Mouse (Mus musculus): ENCODE measurements around the gene Chrm1. TPM values are rescaled to one million over a fixed set of nuclear protein-coding genes. Genes with fewer than 3 reads are reported as not detected.
A peak's percentile ranks its signal among the peaks of the same experiment; 100 is the strongest.

Gene Chrm1
- polyA plus RNA-seq, 1 experiment from 2014 or later = 0.06 TPM

DNA sequence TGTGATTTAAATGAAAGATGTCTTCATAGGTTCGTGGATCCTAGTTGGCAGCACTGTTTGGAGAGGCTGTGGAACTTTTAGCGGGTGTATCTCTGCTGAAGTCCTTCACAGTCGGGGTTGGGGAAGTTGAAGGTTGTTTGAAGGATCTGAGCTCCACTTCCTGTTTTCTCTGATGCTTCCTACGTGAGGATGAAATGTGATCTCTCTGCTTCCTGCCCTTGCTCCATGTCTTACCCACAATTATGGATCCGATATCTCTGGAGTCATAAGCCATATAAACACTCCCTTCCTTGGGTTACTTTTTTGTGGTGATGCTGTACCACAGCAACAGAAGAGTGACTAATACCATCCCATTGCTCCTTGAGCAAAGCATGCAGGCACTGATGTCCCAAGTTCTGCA, 21.5 kb upstream of the Chrm1 start:
- no peaks in the 10 kb centered on the region for H3K27me3 ChIP-seq (ENCODE audit: control insufficient read depth, insufficient read depth, low read length)
- no peaks in the 10 kb centered on the region for H3K9me3 ChIP-seq (replicated peaks; ENCODE audit: control insufficient read depth, low read length)
- ATAC-seq (replicated peaks; ENCODE audit: insufficient number of reproducible peaks, low FRiP score, low TSS enrichment, low read depth) (no peak), DNase-seq (ENCODE audit: low spot score) (no peak)
- H3K4me3 ChIP-seq (ENCODE audit: low read depth, low read length) = no peak overlapping the region
- no peaks in the 10 kb centered on the region for H3K4me1 ChIP-seq (ENCODE audit: control insufficient read depth, insufficient read depth, low read length)
- no peak overlapping the region for H3K27ac ChIP-seq (replicated peaks; ENCODE audit: low read depth, low read length)
- no peaks in the 10 kb centered on the region for H3K36me3 ChIP-seq (replicated peaks; ENCODE audit: control insufficient read depth, insufficient read depth, low read depth, low read length)
- 48% methylated on average over 5 of the region's 5 CpGs for WGBS
- no peak overlapping the region for H3K9ac ChIP-seq (replicated peaks; ENCODE audit: low read length)
- H3K4me2 ChIP-seq (ENCODE audit: low read depth, low read length) = no peak overlapping the region

GRCm38 (mm10) chr19:8646393-8646792, 17.2 kb upstream of the Chrm1 start:
- H3K9me3 ChIP-seq (replicated peaks; ENCODE audit: control insufficient read depth, low read length) = no peaks in the 10 kb centered on the region
- no peaks in the 10 kb centered on the region for H3K27me3 ChIP-seq (ENCODE audit: control insufficient read depth, insufficient read depth, low read length)
- no peak overlapping the region for H3K27ac ChIP-seq (replicated peaks; ENCODE audit: low read depth, low read length)
- no peak overlapping the region for H3K4me3 ChIP-seq (ENCODE audit: low read depth, low read length)
- H3K4me1 ChIP-seq (ENCODE audit: control insufficient read depth, insufficient read depth, low read length) = no peaks in the 10 kb centered on the region
- DNase-seq (ENCODE audit: low spot score) (no peak), ATAC-seq (replicated peaks; ENCODE audit: insufficient number of reproducible peaks, low FRiP score, low TSS enrichment, low read depth) (no peak)
- H3K36me3 ChIP-seq (replicated peaks; ENCODE audit: control insufficient read depth, insufficient read depth, low read depth, low read length) = no peaks in the 10 kb centered on the region
- WGBS = 67% methylated on average over 2 of the region's 2 CpGs
- no peak overlapping the region for H3K4me2 ChIP-seq (ENCODE audit: low read depth, low read length)
- H3K9ac ChIP-seq (replicated peaks; ENCODE audit: low read length) = no peak overlapping the region

DNA sequence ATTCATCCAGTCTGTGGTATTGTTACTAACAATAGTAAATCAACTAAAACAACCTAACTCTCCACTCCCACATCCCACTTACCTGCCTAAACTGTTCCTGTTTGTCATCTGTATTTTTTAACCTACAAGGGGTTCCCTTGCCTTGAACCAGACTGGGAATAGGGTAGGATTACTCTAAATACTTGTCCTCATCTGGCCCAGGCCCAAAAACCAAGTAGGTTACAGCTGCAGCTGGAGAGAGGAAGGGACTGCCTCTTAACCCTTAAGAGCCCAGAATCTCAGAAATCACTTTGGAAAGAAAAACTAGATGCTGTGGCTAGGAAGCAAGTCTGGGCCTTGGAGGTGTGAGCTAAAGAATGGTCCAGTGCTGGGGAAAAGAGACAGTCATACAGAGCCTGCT, 7.8 kb upstream of the Chrm1 start:
- no peak for DNase-seq (ENCODE audit: low spot score)
- Histone ChIP-seq H3K4me2 (ENCODE audit: low read depth, low read length) (no peak overlapping the region), H3K36me3 (replicated peaks; ENCODE audit: control insufficient read depth, insufficient read depth, low read depth, low read length) (no peaks in the 10 kb centered on the region), H3K4me1 (ENCODE audit: control insufficient read depth, insufficient read depth, low read length) (no peaks in the 10 kb centered on the region), H3K27me3 (ENCODE audit: control insufficient read depth, insufficient read depth, low read length) (no peaks in the 10 kb centered on the region), H3K4me3 (ENCODE audit: low read depth, low read length) (no peak overlapping the region), H3K9me3 (replicated peaks; ENCODE audit: control insufficient read depth, low read length) (no peaks in the 10 kb centered on the region), H3K27ac (replicated peaks; ENCODE audit: low read depth, low read length) (no peak overlapping the region), H3K9ac (replicated peaks; ENCODE audit: low read length) (no peak overlapping the region)
- ATAC-seq (replicated peaks; ENCODE audit: insufficient number of reproducible peaks, low FRiP score, low TSS enrichment, low read depth) = no peak

- Histone ChIP-seq H3K4me1 (ENCODE audit: control insufficient read depth, insufficient read depth, low read length) (no peaks in the 10 kb centered on the region), H3K4me3 (ENCODE audit: low read depth, low read length) (no peak overlapping the region), H3K9ac (replicated peaks; ENCODE audit: low read length) (no peak overlapping the region), H3K27ac (replicated peaks; ENCODE audit: low read depth, low read length) (no peak overlapping the region), H3K4me2 (ENCODE audit: low read depth, low read length) (no peak overlapping the region), H3K27me3 (ENCODE audit: control insufficient read depth, insufficient read depth, low read length) (no peaks in the 10 kb centered on the region), H3K9me3 (replicated peaks; ENCODE audit: control insufficient read depth, low read length) (no peaks in the 10 kb centered on the region), H3K36me3 (replicated peaks; ENCODE audit: control insufficient read depth, insufficient read depth, low read depth, low read length) (no peaks in the 10 kb centered on the region)
- ATAC-seq (replicated peaks; ENCODE audit: insufficient number of reproducible peaks, low FRiP score, low TSS enrichment, low read depth) = no peak
- WGBS = 74% methylated on average over 4 of the region's 4 CpGs
- no peak for DNase-seq (ENCODE audit: low spot score)
These were observed 7.2 kb upstream of the Chrm1 start for GRCm38 (mm10) chr19:8656341-8656740.

DNA sequence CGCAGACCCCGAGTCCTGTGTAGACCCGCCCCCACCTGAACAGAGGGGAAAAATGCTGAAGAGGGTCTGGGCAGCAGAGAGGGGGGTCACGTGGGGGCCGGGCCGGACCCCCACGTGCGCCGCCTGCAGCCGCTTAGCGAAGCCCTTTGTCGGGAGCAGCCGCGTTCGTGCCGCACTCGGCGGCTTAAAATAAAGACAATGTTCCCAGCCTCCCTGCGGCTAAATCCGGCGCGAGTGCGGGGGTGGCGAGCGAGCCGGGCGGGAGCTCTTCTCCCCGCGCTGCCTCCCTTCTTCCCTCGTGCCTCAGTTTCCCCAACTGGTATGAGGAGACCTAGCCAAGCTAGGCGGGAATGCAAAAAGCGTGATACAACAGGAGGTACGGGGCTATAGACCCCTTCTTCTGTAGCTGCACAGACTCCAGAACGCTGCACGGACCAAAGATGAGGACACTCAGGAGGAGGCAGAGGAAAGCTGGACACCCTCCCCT, 1.7 kb upstream of the Chrm1 start:
- peak overlapping the region; percentile 93 for H3K4me2 ChIP-seq (ENCODE audit: low read depth, low read length)
- H3K4me1 ChIP-seq (ENCODE audit: control insufficient read depth, insufficient read depth, low read length) = no peaks in the 10 kb centered on the region
- no peak overlapping the region for H3K27ac ChIP-seq (replicated peaks; ENCODE audit: low read depth, low read length)
- H3K9me3 ChIP-seq (replicated peaks; ENCODE audit: control insufficient read depth, low read length) = no peaks in the 10 kb centered on the region
- H3K27me3 ChIP-seq (ENCODE audit: control insufficient read depth, insufficient read depth, low read length) = 0 out of 2 replicates have a peak, but pooled peaks cover 2% of the 10 kb centered on the region
- H3K9ac ChIP-seq (replicated peaks; ENCODE audit: low read length) = peak overlapping the region; percentile 73
- H3K4me3 ChIP-seq (ENCODE audit: low read depth, low read length) = peak overlapping the region; percentile 40
- no peaks in the 10 kb centered on the region for H3K36me3 ChIP-seq (replicated peaks; ENCODE audit: control insufficient read depth, insufficient read depth, low read depth, low read length)
- peak; percentile 68 for DNase-seq (ENCODE audit: low spot score)
- WGBS = 0% methylated on average over 35 of the region's 35 CpGs
- peak; percentile 61; the same call in 1 of the 2 replicates for ATAC-seq (replicated peaks; ENCODE audit: insufficient number of reproducible peaks, low FRiP score, low TSS enrichment, low read depth)

- Histone ChIP-seq H3K4me2 (ENCODE audit: low read depth, low read length) (peak overlapping the region; percentile 93), H3K27me3 (ENCODE audit: control insufficient read depth, insufficient read depth, low read length) (0 out of 2 replicates have a peak, but pooled peaks cover 2% of the 10 kb centered on the region), H3K9me3 (replicated peaks; ENCODE audit: control insufficient read depth, low read length) (no peaks in the 10 kb centered on the region), H3K27ac (replicated peaks; ENCODE audit: low read depth, low read length) (no peak overlapping the region), H3K4me3 (ENCODE audit: low read depth, low read length) (peak overlapping the region; percentile 40), H3K4me1 (ENCODE audit: control insufficient read depth, insufficient read depth, low read length) (no peaks in the 10 kb centered on the region), H3K36me3 (replicated peaks; ENCODE audit: control insufficient read depth, insufficient read depth, low read depth, low read length) (no peaks in the 10 kb centered on the region), H3K9ac (replicated peaks; ENCODE audit: low read length) (peak overlapping the region; percentile 73)
- peak; percentile 82 for DNase-seq (ENCODE audit: low spot score)
- peak; percentile 11; the same call in 1 of the 2 replicates for ATAC-seq (replicated peaks; ENCODE audit: insufficient number of reproducible peaks, low FRiP score, low TSS enrichment, low read depth)
- 3% methylated on average over 11 of the region's 11 CpGs for WGBS
These were observed 1.3 kb upstream of the Chrm1 start for GRCm38 (mm10) chr19:8662337-8662736.

DNA sequence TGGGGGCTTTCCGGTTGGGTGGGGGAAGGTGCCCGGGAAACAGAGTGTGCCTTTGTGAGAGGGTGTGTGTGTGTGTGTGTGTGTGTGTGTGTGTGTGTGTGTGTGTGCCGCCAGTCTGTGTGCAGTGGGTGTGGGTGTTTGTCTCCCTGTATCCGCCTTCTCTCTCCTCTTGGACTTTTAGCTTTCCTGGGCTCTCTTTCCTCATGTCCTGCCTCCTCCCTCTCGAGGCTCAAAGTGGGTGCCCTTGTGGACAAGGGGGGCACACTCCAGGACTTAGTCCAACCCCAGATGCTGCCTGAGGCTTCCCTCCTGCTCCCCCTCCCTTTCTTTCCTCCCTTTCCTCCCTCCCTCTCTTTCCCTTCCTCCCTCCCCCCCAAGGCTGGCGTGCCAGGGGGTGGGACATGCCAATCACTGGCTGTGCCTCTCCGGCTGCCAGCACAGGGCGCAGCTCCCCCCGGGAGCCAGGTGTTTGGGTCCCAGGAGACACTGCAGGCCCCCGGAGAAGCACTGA, 377 bp downstream of the Chrm1 start:
- Histone ChIP-seq H3K9ac (replicated peaks; ENCODE audit: low read length) (no peak overlapping the region), H3K27ac (replicated peaks; ENCODE audit: low read depth, low read length) (no peak overlapping the region), H3K4me1 (ENCODE audit: control insufficient read depth, insufficient read depth, low read length) (no peaks in the 10 kb centered on the region), H3K36me3 (replicated peaks; ENCODE audit: control insufficient read depth, insufficient read depth, low read depth, low read length) (no peaks in the 10 kb centered on the region), H3K9me3 (replicated peaks; ENCODE audit: control insufficient read depth, low read length) (no peaks in the 10 kb centered on the region), H3K27me3 (ENCODE audit: control insufficient read depth, insufficient read depth, low read length) (0 out of 2 replicates have a peak, but pooled peaks cover 2% of the 10 kb centered on the region), H3K4me3 (ENCODE audit: low read depth, low read length) (no peak overlapping the region), H3K4me2 (ENCODE audit: low read depth, low read length) (no peak overlapping the region)
- DNase-seq (ENCODE audit: low spot score) (no peak), ATAC-seq (replicated peaks; ENCODE audit: insufficient number of reproducible peaks, low FRiP score, low TSS enrichment, low read depth) (no peak)
- WGBS = 25% methylated on average over 9 of the region's 10 CpGs

DNA sequence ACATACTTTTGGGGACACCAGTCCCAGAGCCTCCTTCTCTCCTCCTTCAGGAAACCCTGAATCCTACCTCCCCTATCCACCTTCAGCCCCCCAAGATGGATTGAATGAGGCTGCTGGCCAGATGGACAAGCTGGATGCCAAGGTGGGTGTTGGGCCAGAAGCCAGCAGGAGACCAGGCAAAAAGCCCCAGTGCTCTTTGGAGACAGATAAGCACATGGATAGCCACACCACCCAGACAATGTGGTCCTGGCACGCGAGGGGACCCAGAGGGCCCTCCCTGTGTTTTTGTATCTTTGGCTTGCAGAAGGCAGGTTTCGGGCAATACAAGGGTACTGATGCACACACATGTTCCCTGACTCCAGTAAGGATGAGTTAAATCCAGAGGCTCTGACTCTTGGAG, 1.3 kb downstream of the Chrm1 start:
- H3K4me3 ChIP-seq (ENCODE audit: low read depth, low read length) = no peak overlapping the region
- H3K27me3 ChIP-seq (ENCODE audit: control insufficient read depth, insufficient read depth, low read length) = 0 out of 2 replicates have a peak, but pooled peaks cover 2% of the 10 kb centered on the region
- H3K4me2 ChIP-seq (ENCODE audit: low read depth, low read length) = no peak overlapping the region
- H3K36me3 ChIP-seq (replicated peaks; ENCODE audit: control insufficient read depth, insufficient read depth, low read depth, low read length) = no peaks in the 10 kb centered on the region
- no peak for DNase-seq (ENCODE audit: low spot score)
- H3K9me3 ChIP-seq (replicated peaks; ENCODE audit: control insufficient read depth, low read length) = no peaks in the 10 kb centered on the region
- no peaks in the 10 kb centered on the region for H3K4me1 ChIP-seq (ENCODE audit: control insufficient read depth, insufficient read depth, low read length)
- no peak overlapping the region for H3K9ac ChIP-seq (replicated peaks; ENCODE audit: low read length)
- H3K27ac ChIP-seq (replicated peaks; ENCODE audit: low read depth, low read length) = no peak overlapping the region
- no peak for ATAC-seq (replicated peaks; ENCODE audit: insufficient number of reproducible peaks, low FRiP score, low TSS enrichment, low read depth)
- WGBS = 97% methylated on average over 3 of the region's 3 CpGs

All from embryonic facial prominence, embryonic 11.5 days (tissue).